Mouse (Mus musculus) brain, adult 2 months (tissue): Measurements from ENCODE around the gene Rere.

ENCODE experiments used
- DNase-seq: peaks from one replicate; pipeline ENCODE4 v3.0.0; 2011; ENCODE audit warnings: low read depth, low spot score

Gene Rere

GRCm38 (mm10) chr4:150575363-150576092 lies 294.1 kb downstream of the Rere start:
- no peak for DNase-seq

DNA sequence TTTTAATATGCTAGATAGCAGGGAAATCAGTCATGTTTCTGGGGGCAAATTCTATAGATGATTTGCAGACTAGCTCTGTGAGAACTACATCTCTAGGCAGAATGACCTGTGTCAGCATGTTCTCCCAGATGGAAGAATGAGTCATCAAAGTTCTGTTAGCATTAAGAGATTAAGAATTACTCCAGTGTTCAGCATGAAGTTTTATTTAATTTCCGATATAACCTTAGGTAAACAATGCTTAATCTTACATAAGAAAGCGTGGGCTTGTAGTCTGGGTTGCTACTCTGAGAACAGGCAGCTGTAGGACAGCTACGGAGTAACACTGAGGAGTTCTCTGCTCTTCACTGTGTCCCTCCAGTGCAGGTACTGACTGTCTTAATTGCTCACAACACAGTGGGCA lies 294.9 kb downstream of the Rere start:
- peak; percentile 66 for DNase-seq

GRCm38 (mm10) chr4:150578021-150578420 lies 296.6 kb downstream of the Rere start:
- DNase-seq, result no peak

DNA sequence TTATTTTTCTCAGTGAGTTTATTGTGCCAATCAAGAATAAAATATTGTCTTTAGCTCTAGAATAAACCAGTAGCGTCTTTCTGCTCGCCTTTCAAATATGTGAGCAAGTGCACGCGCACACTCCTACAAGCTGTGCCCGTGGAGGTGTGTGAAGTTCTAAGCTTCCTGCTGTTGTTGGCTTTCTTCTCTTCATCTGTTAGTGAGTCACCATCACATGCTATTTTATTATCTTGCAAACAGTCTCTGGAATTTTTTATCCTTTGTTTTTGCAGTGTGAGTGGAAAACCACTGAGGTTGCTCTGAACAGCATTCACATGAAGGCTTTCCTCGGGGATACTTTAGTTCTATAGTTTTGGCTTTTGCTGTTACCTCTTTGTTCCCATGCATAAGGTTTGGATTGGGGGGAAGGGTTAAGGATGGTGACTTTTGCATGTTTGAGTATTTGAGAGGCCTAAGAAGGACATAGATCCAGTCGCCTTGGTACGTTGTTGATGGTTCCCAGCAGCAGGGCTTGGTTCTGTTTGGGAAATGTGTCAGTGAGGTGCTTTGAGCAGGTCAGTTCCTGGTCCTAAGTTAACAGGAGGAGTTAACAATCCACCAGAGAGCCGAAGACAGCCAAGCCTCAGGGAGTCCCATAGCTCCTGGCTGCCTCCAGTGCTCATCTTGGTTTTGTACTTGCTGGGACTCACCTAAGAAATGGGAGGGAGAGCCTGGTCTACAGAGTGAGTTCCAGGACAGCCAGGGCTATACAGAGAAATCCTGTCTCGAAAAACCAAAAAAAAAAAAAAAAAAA lies 300.7 kb downstream of the Rere start:
- DNase-seq, result peak; percentile 82

DNA sequence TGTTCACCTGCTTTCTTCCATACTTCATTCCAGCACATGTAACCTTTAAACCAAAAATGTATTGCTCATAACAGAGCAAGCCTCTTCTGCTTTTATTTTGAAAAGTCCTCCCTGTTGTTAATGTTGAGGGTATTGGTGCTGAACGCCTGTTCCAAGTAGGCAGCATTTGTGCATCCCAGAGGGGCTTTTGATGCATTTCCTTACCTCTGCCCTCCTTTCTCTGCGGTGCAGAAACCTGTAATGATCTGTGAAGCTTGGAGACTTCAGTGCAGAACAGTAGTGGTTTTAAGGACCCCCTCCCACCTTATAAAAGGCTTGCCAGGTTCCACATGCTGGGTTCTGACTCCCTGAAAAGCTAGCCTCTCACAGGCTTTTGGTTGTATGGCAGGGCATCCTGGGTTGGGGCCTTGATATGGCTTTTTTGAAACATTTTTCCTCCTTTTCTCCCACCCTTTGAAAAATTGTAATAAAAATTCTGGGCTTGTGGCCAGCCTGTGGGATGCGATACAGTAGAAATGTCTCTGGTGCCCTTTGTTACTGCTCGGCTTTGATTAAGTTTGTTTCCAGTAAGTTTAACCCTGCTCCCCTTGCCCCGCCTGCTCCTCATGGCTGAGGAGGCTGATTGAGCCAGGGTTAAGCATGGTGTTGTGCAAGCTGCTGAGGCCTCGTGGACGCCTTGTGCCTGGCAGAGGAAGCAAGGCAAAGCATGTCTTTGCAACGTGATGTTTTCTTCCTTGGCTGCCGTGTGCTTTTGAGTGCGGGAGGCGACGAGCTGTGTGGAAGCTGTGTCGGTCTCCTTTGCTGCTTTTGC lies 301.7 kb downstream of the Rere start:
- peak; percentile 93 for DNase-seq

DNA sequence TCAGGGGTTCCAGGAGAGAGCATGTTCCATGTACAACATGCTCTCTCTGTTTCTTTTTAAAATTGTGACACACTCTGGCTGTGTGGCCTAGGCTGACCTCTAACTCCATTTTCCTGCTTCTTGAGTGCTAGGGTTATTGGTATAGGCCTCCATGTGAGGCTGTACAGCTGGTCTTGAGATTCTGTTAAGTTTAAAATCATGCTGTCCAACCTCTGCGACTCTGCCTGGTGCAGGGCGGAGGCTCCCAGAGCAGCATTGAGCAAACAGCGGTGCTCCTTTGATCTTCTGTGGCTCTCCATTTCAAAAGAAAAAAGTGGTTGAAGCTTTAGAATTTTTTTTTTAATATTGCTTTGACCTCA lies 302.3 kb downstream of the Rere start:
- DNase-seq, result no peak

DNA sequence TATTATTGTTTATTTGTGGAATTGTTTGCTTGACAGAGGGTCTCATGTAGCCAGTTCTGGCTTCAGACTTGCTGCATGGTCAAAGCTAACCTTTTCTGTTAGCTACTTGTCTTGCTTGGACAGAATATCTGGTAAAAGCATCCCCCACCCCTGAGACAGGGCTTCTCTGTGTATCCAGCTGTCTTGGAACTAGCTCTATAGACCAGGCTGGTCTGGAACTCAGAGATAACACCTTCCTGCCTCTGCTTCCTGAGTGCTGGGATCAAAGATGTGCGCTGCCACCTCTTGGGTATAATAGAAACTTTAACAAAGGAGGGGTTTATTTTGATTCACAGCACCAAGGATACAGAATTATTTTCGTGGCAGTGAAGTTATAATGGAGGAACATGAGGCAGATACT lies 304.4 kb downstream of the Rere start:
- no peak for DNase-seq

GRCm38 (mm10) chr4:150586275-150586674 lies 304.8 kb downstream of the Rere start:
- DNase-seq, result no peak

DNA sequence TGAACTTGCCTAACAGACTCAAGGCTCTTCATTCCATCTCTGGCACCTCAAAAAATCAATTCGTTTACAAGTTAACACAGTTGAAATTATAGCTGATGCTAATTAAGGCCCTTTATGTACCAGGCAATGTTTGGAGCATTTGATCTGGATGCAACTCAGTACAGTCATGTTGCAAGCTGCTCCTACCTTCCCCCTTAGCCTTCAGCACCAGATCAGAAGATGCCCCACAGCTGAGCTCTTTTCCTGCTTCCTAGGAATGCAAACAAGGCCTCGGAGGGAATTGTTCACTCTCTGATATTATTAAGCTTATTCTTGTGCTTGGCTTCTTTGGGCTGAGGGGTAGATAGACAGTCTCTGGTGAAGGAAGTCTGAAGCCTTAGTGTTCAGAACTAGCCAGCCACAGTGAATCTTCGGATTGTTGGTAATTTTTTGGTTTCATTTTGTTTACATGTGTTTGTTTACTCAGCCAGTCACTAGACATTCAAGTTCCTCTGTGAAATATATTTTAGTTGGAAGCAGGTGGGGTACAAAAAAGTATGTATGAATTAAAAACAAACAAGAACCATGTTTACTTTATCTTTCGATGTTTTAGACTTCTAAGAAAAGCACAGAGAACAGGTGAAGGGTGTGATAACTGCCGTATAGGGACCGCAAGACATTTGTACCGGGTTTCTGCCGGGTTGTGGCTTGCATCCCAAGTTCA lies 306.3 kb downstream of the Rere start:
- no peak for DNase-seq

DNA sequence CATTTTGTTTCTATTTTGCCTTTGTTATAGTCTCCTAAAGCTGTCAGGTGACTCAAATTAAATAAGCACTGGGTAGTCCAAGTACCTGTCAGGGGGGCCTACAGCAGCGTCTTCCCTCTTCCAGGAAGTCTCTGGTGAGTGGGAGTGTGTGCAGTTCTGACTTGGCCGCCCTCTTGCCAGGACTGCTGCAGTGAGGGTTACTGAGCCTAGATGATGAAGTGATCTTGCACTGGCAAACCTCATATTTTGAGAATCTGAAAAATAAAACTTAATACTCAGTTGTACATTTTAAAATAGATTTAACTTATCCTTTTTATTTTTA lies 306.8 kb downstream of the Rere start:
- no peak for DNase-seq

DNA sequence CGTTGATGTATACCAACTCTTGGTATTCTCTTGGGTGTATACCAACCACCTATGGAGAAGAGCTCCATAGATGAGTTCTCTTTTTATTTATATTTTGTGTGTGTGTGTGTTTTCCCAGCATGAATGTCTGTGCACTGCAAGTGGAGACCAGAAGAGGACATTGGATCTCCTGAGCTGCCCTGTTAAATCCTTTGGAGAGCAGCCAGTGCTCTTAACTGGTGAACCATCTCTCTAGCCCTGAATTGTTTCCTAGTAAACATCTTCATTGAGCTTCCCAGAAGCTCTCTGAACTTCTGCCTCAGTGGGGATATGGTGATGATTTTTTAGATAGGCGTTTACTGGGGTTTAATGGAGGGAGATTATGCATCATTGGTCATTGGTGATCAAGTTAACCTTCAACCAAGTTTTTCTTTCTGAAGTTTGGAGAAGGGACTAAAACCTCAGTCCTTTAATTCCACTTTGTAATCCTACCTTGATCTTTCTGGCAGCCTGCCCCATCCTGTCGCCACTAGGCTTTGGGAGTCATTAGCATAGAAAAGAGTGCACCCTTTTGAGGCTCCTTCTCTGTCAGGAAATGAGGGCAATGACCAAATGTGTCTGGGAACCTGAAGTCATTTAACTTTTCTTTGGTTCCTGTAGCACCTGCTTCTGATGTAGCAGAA lies 309.3 kb downstream of the Rere start:
- DNase-seq, result no peak

GRCm38 (mm10) chr4:150591602-150592001 lies 310.2 kb downstream of the Rere start:
- DNase-seq, result no peak

GRCm38 (mm10) chr4:150592087-150592486 lies 310.6 kb downstream of the Rere start:
- DNase-seq, result no peak

DNA sequence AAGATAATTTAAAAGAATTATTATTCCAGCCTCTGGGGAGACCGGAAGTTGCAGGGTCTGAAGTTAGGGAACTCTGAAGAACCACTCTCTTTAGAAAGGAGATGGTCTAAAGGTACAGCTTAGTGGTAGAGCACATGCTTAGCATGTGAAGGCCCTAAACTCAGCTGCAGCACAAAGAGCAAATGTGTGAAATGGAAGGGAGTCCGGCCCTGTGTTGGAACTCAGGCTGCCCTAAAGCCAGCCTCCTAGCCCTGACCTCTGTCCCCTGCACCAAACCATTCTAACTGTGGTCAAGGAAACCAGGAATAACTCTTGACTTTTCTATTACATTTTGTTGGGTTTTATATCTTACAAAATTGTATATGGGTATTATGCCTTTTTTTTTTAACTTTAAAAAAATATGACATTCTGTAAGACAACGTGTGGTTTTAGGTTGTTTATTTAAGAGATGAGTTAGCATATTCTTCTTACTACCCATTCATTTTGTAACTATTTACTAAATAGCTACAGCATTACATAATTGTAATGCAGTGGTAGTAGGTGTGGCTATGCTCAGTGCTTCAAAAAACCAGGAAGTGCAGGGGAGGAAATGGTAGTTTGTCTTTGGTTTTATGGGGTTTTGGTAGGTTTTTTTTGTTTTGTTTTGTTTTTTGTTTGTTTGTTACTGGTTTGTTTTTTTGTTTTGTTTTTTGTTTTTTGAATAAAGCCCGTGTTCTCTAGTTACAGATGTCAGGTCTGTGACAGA lies 312.2 kb downstream of the Rere start:
- DNase-seq, result no peak

DNA sequence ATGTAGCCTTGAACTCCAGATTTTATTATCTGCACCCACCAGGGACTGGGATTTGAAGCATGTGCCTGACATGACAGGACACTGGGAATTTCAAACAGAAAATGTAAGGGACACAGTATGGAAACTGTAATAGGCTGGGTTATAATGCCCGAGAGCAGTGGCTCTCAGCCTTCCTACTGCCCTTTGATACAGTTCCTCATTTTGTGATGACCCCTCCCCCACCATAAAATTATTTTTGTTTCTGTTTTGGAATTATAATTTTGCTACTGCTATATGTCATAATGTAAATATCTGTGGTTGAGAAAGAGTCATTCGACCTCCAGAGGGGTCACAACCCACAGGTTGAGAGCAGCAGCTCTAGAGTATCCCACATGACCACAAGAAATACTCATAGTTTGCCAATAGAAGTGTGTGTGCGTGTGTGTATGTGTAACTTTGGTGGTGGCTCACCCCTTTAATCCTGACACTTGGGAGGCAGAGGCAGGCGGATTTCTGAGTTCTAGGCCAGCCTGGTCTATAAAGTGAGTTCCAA lies 312.9 kb downstream of the Rere start:
- DNase-seq, result no peak

- no peak for DNase-seq
These were observed 313.6 kb downstream of the Rere start for GRCm38 (mm10) chr4:150595071-150595470.

DNA sequence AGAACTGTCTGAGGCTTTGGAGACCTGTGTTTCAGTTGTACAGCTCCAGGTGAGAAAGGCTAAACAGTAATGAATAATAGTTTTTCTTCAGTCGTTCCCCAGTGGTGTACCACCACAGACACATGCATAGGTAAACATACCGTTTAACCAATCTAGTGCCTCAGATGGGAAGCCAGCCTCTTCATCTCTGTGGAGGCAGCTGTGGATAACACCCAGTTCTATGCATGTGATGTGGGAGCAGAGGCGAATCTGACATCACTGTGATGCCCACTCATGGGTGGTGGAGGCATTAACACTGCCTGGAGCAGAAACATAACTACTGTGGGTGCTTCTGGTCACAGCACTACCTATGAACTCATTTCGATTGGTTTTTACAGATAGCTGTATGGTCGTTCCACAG lies 314.5 kb downstream of the Rere start:
- peak; percentile 55 for DNase-seq

GRCm38 (mm10) chr4:150598686-150599085 lies 317.2 kb downstream of the Rere start:
- DNase-seq, result no peak

DNA sequence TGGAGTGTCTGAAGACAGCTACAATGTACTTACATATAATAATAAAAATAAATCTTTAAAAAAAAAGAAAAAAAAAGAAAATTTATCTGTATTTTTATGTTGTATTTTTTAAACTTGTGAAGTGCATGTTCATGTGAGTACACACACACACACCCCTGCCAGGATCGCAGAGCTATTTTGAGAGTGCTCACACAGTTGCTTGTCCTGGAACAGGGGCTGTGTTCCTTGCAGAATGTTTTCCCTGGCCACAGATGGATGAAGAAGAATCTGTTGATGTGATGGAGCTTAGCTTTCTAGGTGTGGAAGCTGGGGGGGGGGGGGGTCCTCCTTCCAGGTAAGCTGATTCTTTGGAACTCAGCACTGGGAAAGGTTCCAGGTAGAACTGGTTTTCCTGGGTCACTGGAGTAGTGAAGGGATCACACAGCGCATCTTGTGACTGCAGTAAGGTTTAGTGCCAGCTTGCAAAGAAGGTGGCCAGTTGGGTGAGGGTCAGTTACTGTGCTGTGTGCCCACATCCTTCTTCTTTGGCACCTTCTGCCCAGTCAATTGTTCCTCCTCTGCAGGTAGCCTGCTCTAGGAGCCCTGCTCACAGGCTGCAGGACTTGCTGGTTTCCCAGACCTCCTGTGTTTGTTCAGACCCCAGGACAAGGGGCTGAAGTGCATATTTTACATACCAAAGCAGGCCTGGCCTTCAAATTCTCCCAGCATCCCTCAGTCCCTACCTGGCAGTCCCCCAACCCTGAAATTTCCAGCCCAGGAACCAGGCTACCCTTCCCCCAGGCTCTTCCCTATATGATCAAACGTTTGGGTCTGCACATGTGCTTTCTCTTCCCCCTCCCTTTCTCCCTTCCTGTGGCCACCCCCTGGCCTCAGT lies 317.9 kb downstream of the Rere start:
- DNase-seq, result no peak
